Mouse (Mus musculus) MN1 (cell line): ENCODE measurements around the gene Pthlh.
"Not testable (repeated sequence)": the region's sequence is repeated elsewhere in the genome, so short reads cannot be mapped to it uniquely, and the experiment has no call there.

Source experiments
- DNase-seq: peaks from one replicate; pipeline ENCODE4 v3.0.0-alpha.2; 2016; ENCODE audit warnings: low spot score

The Pthlh gene

DNA sequence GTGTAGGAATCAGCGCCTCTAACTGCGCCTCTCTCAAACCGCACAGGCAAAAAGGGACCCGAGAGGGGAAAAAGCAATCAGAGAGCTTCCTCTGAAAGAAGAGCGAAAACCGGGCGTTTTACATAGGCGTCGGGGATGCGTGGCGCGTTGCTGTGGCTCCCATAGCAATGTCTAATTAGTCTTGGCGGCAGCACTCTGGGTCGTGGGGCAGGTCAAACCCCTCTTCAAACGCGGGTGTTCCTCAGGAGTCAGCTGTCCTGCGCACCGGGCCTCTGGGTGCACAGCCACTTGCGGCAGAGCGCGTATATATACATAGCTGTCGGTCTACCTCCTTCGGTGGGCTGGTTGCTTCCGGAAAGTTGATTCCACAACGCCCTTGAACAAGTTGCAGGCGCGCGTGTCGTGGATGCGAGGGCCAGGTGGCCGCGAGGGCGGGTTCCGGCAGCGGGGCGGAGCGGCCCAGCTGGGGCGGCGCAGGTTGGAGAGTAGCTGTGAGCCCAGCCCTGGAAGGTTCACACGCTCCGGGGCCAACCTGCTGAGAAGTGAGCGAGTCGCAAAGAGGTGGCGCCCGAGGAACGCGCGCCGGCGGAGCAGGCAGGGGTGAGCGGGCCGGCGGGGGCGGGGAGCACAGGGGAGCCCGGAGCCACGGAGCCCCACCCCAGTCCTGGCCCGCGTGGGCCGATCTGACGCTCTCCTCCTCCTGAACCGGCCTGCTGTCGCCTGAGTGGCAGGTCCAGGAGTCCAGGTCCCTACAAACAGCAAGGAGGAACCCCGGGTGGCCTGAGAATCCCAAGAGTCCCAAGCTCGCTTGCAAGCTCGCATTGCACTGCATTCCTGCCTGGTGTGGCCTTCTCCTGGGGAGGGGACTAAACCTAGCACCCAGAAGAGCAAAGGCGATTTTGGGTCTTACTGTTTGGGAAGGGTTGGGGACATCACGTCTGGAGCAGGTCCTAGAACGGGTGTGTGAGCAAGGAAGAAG lies at the start of gene Pthlh:
Gene Pthlh, minus strand, starts transcription at position 597 of the 979 bp plus-strand sequence.
- DNase-seq: no peak

DNA sequence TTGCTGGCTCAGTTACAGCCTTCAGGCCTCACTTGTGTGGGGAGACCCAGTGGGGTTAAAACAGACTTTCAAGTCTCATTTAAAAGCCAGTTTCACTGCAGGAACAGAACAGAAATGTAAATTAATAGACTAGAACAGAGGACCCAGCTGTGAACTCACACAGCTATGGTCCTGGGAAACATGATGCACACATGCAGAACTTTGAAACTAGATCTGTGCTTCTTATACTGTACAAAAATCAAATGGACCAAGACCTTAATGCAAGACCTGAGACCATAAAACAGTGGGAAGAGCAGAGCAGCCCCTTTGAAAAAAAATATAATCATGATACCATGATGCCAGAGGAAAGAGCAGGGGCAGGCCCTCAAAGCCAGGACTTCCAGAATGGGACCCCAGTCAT lies 49.3 kb upstream of the Pthlh start:
- no peak for DNase-seq

DNA sequence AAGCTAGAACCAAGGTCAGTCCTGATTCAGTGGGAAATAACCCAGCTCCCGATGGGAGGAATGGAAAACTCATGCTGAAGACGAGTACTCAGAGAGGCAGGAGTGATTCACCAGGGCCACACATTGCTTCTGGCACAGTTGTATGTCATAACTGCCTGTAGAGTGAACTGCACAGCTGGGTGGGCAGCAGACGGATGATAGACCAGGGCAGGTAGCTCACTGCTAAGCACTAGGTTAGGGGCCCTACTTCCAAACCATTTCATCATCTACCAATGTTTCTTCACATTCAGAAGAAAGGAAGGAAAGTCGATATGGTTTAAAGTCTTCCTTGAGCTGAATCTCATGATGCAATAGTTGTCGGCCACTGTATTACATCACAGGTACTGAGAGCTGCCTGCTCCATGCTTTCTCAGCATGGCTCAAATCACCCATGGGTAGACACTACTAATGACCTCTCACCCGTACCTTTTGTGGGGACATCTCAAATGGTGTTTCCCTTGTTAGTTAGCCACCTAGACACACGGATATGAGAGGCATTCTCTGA lies 46.5 kb upstream of the Pthlh start:
- DNase-seq: no peak

DNA sequence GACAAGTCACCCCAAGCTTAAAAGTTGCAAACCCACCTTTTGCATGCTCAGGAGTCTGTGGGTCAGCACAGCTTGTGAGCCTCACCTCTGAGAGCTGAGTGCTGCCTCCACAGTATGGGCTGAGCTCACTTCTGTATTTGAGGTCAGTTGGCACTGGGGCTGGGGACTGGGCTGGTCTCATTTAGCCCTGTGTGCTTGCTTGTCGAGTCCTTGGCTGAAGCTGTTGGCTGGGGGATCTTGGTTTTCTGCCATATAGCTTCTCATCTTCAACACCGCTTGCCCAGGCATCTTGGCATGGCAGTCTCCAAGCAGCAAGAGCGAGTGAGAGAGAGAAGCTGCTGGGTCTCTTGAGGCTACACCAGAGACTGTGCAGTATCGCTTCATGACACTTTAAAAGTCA lies 46.1 kb upstream of the Pthlh start:
- no peak for DNase-seq

DNA sequence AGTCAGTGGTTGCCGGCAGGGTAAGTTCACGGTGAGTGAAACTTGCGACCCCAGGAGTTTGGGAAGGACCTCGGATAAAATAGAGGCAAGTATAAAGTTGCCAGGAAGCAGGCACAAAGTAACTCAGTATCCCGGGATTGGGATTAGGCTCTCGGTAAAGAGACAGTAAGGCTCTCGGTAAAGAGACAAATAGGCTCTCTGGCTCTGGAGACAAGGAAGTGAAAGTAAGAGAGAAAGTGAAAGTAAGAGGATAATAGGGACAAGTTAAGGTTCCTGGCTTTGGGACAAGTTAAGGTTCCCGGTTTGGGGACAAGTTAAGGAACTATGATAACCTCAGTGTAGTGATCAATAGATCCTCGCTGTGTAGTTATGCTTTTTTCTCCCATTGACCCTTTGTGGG lies 40.3 kb upstream of the Pthlh start:
- not testable (repeated sequence) for DNase-seq

DNA sequence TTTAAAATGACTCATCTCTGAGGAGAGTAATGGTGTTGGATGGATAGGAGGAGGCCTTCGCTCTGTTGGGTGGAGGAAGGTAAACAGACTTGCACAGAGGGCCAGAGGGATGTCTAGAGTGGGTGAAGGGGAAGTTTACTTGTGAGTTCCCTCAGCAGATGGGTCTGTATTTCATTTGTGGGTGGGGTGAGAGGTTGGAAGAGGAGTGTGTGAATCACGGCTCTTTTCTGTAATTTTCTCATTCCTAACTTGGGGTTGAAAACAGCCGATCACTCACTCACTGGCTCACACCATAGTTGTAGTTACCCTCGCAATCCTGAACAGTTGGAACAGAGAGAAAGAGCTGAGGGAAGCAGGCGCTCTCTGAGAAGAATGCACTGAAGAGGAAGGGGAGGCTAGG lies 35.6 kb upstream of the Pthlh start:
- no peak for DNase-seq

DNA sequence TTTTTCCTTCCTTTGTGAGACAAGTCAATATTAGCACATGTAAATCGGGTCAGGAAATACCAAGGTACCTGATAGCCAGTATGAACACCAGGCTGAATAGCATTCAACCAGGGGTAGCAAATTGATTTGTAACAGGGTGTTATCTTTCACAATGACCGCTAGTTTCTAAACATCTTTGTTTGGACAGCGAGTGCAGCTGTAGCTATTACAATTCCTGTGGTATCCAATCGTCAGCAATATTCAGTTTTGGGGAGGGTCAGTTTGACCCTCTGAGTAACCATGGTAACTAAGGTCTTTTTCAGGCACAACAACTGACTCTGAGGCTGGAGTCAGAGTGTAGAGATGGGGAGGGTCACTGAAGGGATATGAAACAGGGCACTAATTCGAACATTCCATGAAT lies 15.3 kb upstream of the Pthlh start:
- no peak for DNase-seq

DNA sequence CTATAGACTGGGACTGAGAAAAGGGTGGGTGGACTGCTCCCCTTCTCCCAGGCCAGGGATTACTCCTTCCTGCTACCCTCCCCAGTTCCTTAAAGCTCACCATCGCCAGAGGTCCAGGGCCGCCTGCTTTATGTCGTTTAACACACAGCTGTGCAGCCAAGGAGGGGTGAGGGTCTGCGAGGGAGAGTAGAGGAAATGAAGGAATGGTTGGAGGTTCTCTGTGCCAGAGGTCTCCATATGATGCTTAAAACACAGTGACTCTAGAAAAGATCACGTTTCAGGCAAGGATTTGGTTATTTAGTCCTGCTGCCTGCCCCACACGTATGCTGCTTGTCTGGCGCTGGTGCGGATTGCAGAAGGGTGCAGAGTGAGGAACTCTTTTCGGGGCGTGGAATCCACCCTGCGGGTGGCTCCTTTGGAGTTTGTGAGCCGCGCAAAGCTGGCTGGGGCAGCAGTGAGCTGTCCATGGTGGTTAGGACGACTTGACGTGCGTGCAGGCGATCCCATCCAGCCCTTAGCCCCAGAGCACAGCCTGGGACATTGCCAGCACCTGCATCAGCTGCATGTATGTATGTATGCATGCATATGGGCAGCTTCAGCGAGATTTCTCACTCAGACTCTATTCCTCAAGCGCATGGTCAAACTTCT lies 4.3 kb upstream of the Pthlh start:
- DNase-seq: no peak

DNA sequence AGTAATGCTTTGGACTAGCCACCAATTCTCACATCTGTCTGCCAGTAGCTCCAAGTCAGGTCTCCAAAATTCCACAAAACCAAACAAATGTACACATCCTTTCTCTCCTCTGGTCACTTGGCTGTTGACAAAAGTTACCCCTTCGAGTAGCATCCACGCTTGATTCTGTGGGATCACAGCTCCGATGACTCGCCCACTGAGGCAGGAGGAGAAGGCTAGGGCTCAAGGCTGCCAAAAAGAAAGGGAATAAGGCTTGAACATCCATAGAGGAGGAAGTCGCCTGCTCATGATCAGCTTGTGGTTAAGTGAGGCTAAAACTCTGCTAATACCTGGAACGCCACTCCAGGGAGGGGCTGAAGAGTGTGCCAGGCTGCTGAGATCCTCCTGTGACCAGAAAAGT lies 2.5 kb upstream of the Pthlh start:
- DNase-seq: no peak

DNA sequence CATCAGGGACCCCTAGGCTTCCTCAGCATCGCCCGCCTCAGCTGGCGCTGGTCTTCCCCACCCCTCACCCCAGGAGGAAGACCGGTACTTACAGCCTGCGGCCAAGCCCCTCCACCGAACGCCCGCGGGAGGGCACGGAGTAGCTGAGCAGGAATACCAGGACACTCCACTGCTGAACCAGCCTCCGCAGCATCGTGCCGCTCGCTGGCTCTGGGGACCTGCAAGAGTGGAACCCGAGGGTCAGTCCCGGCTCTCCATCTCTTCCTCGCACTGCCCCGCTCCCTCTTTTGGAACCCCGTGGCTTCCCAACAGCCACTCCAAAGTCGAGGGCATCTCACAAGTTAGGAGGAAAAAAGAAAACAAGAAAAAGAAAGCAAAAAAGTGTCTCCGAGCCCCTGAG lies 805 bp downstream of the Pthlh start:
- DNase-seq: no peak

DNA sequence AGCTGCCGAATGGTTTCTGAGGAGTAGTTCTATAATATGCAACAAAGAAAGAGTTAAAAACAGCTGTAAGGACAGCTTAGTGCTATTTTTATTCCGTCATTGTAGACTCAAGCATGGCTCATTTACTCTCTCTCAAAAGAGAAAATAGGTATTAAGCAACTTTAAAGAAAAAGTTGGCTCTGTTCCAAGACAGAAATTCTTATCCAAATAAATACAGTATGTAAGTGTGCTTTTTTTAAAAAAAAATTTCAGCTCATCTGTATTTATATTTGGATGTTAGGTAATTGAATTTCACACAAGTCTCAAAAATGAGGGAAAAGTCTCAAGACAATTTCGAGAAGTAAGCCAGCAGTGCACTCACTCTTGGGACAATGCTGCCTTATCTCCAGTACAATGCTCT lies 2.4 kb downstream of the Pthlh start:
- peak; percentile 35 for DNase-seq

DNA sequence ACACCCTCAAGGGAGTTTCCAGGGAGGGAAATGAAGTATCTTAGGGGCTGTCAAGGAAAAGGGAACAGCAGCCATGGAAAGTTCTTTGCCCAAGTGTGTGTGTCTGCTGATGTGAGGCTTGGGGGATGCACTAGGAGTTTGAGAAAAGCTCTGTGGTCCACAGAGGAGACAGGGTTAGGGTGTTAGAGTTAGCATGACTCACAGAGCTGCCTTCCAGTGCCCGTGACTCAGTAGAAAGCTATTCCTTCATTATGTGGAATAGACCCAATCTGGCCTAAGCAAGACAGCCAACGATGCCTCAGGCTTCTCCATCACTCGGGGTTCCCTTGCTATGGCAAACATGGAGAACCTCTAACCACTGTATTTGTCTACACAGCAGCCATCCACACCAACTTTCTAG lies 3.2 kb downstream of the Pthlh start:
- no peak for DNase-seq

DNA sequence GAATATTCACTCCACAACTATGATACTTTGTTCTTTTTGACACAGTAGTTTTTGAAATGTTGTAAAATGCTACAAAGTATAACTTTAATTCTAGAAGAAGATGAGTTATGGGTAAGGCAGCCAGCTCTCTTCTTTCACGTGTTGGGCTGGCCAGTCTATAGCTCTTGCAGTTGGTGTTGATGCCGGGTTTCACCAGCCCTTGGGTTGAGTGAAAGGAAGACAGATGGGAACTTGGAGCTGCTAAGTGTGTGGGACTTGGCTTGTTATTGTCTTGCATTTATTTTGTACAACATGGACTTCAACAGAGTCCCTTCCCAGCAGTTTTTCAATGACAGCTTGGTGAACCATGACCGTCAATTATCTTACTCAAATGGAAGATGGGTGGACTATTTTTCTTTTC lies 16.2 kb downstream of the Pthlh start:
- DNase-seq: no peak

DNA sequence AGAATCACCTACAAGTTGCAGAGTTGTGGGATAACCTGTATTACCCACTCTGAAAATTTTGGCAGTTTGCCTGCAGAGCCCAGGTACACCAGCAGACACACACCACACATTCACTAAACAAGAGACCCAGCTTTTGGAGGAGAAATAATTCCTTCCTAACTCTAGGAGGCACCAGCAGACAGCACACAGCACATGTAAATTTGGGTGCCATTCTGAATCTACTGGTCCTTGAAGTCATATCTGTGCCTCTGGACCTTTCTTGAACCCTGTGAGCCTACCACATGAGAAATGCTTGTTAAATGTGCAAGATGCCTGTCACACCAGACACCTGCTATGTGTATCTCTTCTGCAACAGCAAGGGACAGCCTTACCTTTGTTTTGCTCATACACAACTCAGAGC lies 19.7 kb downstream of the Pthlh start:
- no peak for DNase-seq

DNA sequence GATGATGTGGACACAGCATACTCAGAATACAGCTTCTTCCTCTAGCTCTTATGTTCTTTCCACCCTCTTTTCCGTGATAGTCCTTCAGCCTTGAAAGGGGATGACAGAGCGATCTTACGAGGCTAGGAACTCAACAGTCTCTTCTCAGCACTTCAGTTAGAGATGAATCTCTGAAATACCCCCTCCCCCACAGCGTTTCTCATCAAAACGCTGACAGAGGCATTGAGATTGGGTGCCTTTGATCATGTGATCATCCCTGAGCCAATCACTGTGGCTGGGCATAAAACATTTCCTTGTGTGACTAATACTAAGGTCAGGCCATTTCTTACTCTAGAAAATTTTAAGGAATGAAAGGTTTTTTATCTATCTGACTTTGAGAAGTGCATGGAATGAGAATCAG lies 20.3 kb downstream of the Pthlh start:
- no peak for DNase-seq

DNA sequence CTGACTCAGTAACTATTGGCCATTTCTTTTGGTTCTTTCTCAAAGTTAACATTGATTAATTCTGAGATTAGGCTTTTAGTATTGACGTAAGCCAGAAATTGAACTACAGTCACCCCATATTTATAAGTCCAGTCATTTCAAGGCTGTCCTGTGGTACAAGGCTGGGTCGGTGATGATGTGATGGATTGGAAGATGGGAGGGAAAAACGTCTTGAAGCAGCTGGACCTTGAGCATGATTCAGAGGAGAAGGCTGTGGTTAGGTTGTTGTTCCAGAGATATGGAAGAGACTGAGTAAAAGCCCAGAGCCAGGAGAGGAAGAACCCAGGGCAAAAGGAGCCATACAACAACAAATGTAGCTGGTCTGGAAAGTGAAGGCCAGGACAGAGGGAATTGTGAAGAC lies 22.4 kb downstream of the Pthlh start:
- DNase-seq: no peak

DNA sequence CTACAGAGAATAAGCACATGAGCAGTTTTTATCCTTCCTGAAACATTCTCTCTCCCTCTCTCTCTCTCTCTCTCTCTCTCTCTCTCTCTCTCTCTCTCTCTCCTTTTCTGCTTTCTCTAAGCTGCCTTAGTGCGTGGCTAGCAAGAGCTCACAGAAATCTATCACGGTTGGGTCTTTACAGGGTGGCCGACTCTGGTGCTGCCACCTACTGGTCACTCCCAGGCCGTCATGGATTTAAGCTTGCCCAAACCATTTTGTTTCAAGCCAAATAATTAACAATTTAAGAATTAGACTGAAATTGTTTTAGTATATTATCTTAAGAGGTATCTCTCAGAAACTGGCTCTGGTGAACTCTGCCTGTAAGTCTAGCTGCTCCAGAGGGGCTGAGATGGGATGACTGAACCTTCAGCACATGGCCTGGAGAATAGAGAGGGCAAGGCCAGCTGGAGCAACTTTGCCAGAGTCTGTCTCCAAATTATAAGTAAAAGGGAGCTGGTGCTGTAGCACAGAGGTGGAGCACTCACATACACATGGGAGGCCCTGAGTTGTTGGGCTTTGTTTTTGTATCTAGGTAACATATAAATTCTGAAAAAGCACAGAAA lies 23.7 kb downstream of the Pthlh start:
- peak; percentile 56 for DNase-seq

DNA sequence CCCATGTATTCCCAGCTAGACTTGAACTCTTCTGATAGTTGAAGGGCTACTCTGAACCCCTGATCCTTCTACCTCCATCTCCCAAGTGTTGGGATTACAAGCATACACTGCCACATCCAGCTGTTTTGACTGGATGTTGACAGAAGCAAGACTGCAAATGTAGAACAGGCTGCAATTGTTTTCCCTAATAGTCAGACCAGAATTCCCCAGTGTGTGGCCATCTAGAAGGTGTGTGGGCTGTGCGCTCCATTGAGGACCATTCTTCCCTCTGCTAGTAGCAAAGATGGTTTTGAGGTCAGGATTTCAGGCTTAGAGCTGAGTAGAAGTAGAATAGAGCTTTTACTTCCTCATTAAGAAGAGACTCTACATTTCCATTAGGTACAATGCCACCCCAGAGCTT lies 37.3 kb downstream of the Pthlh start:
- no peak for DNase-seq

DNA sequence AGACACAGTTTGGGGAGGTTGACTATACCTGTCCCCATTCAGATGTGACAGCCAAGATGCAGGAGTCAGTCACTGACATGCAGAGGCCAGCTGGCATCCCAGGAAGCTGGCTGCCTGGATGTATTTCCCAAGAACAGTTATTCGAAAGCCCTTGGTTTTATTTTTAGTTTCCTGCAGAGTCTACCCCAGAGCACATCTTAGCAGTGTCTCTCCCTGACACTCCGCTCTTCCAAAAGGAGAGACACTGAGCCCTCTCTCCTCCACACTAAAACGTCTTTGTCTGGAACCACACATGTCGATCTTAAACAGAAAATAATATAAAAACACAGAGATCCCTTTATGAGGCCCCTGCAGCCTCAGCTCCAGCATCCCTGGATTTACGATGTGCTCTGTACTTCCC lies 44.9 kb downstream of the Pthlh start:
- DNase-seq: no peak

DNA sequence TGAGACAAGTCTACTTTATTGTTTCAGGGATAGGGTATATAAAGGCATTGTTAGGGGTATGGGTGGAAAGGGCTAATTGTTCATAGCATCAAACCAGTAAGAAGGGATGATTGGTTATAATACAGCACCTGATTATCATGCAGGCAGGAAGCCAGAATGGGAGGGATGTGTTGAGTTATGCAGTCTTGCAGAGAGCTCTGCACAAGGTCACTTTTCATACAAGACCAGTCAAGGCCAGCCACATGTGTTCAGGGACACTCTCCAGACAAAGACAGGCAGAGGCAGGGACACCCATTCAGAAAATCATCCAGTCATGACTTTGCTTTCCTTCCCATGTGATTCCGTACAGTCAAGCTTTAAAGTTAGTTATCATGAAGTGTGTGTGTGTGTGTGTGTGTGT lies 47.8 kb downstream of the Pthlh start:
- DNase-seq: no peak

DNA sequence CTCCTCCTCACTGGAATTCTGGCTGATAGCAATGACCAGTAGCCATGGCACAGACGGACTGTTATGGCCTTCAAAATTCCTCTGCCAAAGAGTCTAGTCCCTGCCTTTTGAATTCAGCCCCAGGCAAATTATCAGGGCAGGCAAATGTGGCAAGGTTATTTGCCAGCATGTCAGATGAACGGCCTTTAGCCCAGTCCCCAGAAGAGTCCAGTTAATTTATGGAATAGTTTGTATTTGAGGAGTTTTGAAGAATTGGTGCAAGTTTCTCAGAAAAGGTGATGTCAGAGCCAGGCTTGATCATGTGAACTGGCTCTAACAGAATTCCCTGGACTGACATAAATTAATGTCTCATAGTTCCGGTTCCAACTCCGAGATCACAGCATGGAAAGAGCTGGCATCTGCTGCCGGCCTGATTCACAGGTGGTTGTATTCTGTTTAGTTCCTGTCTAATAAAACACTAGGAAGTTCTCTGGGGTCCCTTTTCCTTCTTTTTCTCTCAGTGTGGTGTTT lies 56.1 kb downstream of the Pthlh start:
- no peak for DNase-seq
